Mouse (Mus musculus) ES-E14 (cell line): ENCODE measurements around the gene Gm28051.

Experiments
- CHD2 ChIP-seq: IDR thresholded peaks from 2 replicates; pipeline ENCODE4 v1.6.1; 2014; ENCODE audit warnings: mild to moderate bottlenecking, low read depth, low read length, inconsistent platforms
- MAFK ChIP-seq: IDR thresholded peaks from 2 replicates; pipeline ENCODE4 v1.6.1; 2014; ENCODE audit warnings: mild to moderate bottlenecking, low read depth, low read length, inconsistent platforms; ENCODE audit not compliant: insufficient read depth
- ZC3H11A ChIP-seq: IDR thresholded peaks from 2 replicates; pipeline ENCODE4 v1.6.1; 2012; ENCODE audit warnings: low read depth, mild to moderate bottlenecking, inconsistent platforms, low read length, borderline replicate concordance

DNA sequence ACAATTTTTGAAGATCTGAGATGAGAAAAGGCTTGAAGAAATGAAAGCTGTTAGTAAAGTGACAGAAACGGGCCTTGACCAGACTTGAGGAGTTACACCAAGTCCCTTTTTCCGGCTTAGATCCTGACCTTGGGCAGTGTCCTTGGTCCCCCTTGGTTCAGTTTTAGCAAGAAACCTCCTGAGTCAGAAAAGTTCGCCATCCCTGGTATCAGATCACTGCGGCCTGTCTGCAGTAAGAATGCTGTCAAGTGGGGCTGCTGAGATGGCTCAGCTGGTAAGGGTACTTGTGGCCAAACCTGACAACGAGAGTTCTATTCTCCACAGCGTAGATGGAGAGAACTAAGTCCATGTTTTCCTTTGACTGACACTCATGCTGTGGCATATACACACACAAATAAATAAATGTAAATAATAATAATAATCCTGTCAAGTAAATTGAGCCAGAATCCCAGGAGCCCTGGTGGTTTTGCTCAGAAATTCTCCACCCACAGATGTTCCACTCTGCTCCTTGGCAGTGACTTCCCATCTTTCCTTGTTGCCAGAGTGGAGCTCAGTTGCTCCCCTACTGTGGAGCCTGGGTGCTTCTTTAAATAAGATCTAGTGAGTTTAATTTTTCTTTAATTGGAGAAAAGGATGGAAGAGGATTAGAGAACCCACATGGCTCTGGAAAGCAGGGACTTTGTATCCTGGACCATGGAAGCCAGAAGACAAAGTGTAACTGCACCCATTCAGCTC, 51.5 kb downstream of the Gm28051 start:
- no peak for TF ChIP-seq ZC3H11A
- no peak for TF ChIP-seq CHD2
- no peak for TF ChIP-seq MAFK
